ENCODE assay signal across 9 mouse cellular contexts in genomic region chr17:30194629-30195445, GRCm38 (mm10).
DNase-seq lines count a peak whose midpoint lies in the region; ATAC-seq lines count a peak whose summit lies in the region.
"Had no signal": no experiment of that assay in that cellular context is flagged by ENCODE, and none has a peak within 500 bp of the region (broad histone marks: within the 10 kb centered on the region; RNA-seq: fewer than 3 reads in every experiment).

No protein-coding gene starts in this region.

- H3K27me3 ChIP-seq in forebrain, embryonic 14.5 days (replicated peaks; ENCODE audit: control insufficient read depth, insufficient read depth, low read length), result no peaks in the 10 kb centered on the region

- no peak overlapping the region for H3K4me3 ChIP-seq in forebrain, embryonic 14.5 days (ENCODE audit: low read depth, low read length)
- H3K4me3 ChIP-seq: myocyte had no signal

- H3K27ac ChIP-seq in forebrain, embryonic 14.5 days (ENCODE audit: low read depth, low read length), result peak overlapping the region; percentile 56; the same call in 1 of the 2 replicates

- ATAC-seq in forebrain, embryonic 14.5 days, result 0 out of 2 replicates have a peak, but pooled peaks have one; percentile 16

- H3K9me3 ChIP-seq in forebrain, embryonic 14.5 days (replicated peaks; ENCODE audit: control insufficient read depth, low read length), result no peaks in the 10 kb centered on the region

- no peak overlapping the region for H3K4me2 ChIP-seq in forebrain, embryonic 14.5 days (ENCODE audit: low read length)

- no peak overlapping the region for H3K9ac ChIP-seq in forebrain, embryonic 14.5 days (ENCODE audit: low read length)

- WGBS in forebrain, embryonic 14.5 days, result 44% methylated on average over 11 of the region's 11 CpGs

- H3K36me3 ChIP-seq in forebrain, embryonic 14.5 days (ENCODE audit: control insufficient read depth, insufficient read depth, low read length), result no peaks in the 10 kb centered on the region

- peak; percentile 89 for DNase-seq in heart, adult 11 months
- DNase-seq in heart, adult 9 months (ENCODE audit: low spot score in 2 of 2), result no peak
- DNase-seq in retina, postnatal 1 day, result peak; percentile 41
- no peak for DNase-seq in retina, embryonic 14.5 days (ENCODE audit: low spot score)
- peak; percentile 56 for DNase-seq in forebrain, embryonic 14.5 days (ENCODE audit: low spot score)
- DNase-seq in kidney, postnatal 4 days, result peak; percentile 3 to 18
- peak; percentile 4 for DNase-seq in right cerebral cortex, postnatal 4 days
- DNase-seq in natural killer cell, adult 2 months (ENCODE audit: low spot score in 2 of 2), result no peak

- H3K4me1 ChIP-seq in forebrain, embryonic 14.5 days (ENCODE audit: control insufficient read depth, insufficient read depth, low read length), result peaks cover 52% of the 10 kb centered on the region

Comparison
In these comparisons a context has a peak if more than half of its experiments do, and no peak if none do; other contexts are left out.
1. DNase-seq: peak in heart, adult 11 months (single experiment), retina, postnatal 1 day (single experiment), forebrain, embryonic 14.5 days (single experiment), kidney, postnatal 4 days (2 of 2) and right cerebral cortex, postnatal 4 days (single experiment); none in heart, adult 9 months (0 of 2), retina, embryonic 14.5 days (single experiment) and natural killer cell, adult 2 months (0 of 2).